Mouse (Mus musculus): ENCODE results near the gene Bpi.
A peak's percentile ranks its signal among the peaks of the same experiment; 100 is the strongest.

The Bpi gene

GRCm38 (mm10) chr2:158258005-158258418, at the start of gene Bpi:
Gene Bpi (plus strand): TSS chr2:158258094.
- no peak for DNase-seq

GRCm38 (mm10) chr2:158209776-158210175, 48.1 kb upstream of the Bpi start:
- no peak for DNase-seq

GRCm38 (mm10) chr2:158210503-158210902, 47.4 kb upstream of the Bpi start:
- DNase-seq: peak; percentile 70

GRCm38 (mm10) chr2:158210958-158211357, 46.9 kb upstream of the Bpi start:
- no peak for DNase-seq

- DNase-seq: no peak
Measured at GRCm38 (mm10) chr2:158211764-158212471, 46.0 kb upstream of the Bpi start.

- DNase-seq: no peak
Measured at GRCm38 (mm10) chr2:158215283-158216117, 42.4 kb upstream of the Bpi start.

- no peak for DNase-seq
Measured at GRCm38 (mm10) chr2:158216510-158216909, 41.4 kb upstream of the Bpi start.

GRCm38 (mm10) chr2:158219562-158219961, 38.3 kb upstream of the Bpi start:
- DNase-seq: no peak

- DNase-seq: no peak
Measured at GRCm38 (mm10) chr2:158221446-158222084, 36.3 kb upstream of the Bpi start.

- no peak for DNase-seq
Measured at GRCm38 (mm10) chr2:158222664-158223063, 35.2 kb upstream of the Bpi start.

- no peak for DNase-seq
Measured at GRCm38 (mm10) chr2:158223497-158223896, 34.4 kb upstream of the Bpi start.

GRCm38 (mm10) chr2:158225301-158225700, 32.6 kb upstream of the Bpi start:
- no peak for DNase-seq

GRCm38 (mm10) chr2:158228670-158229502, 29.0 kb upstream of the Bpi start, which contains the start of gene D630003M21Rik:
Gene D630003M21Rik (minus strand): TSS chr2:158229222.
- no peak for DNase-seq

GRCm38 (mm10) chr2:158229503-158229892, 28.4 kb upstream of the Bpi start:
- no peak for DNase-seq

GRCm38 (mm10) chr2:158230617-158231016, 27.3 kb upstream of the Bpi start:
- DNase-seq: no peak

GRCm38 (mm10) chr2:158231071-158231470, 26.8 kb upstream of the Bpi start:
- no peak for DNase-seq

GRCm38 (mm10) chr2:158232414-158232813, 25.5 kb upstream of the Bpi start:
- no peak for DNase-seq

- DNase-seq: no peak
Measured at GRCm38 (mm10) chr2:158233106-158233505, 24.8 kb upstream of the Bpi start.

- DNase-seq: no peak
Measured at GRCm38 (mm10) chr2:158236698-158237097, 21.2 kb upstream of the Bpi start.

GRCm38 (mm10) chr2:158238101-158238500, 19.8 kb upstream of the Bpi start:
- no peak for DNase-seq

GRCm38 (mm10) chr2:158241126-158241738, 16.7 kb upstream of the Bpi start:
- no peak for DNase-seq
